Mouse (Mus musculus) T-helper 17 cell (primary cell): ENCODE results near the gene Mdh1b.

Experiments used
- in situ Hi-C, 2 experiments: fragments of 300-600 bp; cut with MboI, MseI; formaldehyde crosslinking; loops; 1 replicate in 1 of 2; 2 replicates in 1 of 2; pipeline ENCODE4 v1.15.1; 2025; ENCODE audit warnings: high pct_unique_total_duplicates in 2 of 2

Gene Mdh1b

GRCm38 (mm10) chr1:63730240-63730771 lies at the start of gene Mdh1b, which contains the start of gene Fastkd2:
TSS of gene Mdh1b (minus strand) at chr1:63730318.
TSS of gene Fastkd2 (plus strand) at chr1:63730614.
- in situ Hi-C loops, result no loop called here

GRCm38 (mm10) chr1:63776902-63777630 lies 46.9 kb upstream of the Mdh1b start:
- in situ Hi-C loops, result no loop called here

- in situ Hi-C loops, result no loop called here
Measured at GRCm38 (mm10) chr1:63776396-63776795, 46.3 kb upstream of the Mdh1b start.

GRCm38 (mm10) chr1:63770309-63770708 lies 40.2 kb upstream of the Mdh1b start:
- in situ Hi-C loops, result loop anchor here in 1 of 2 experiments (25.0 kb wide), 1 partner anchor 942 kb away; no protein-coding TSS in a partner anchor

- in situ Hi-C loops, result loop anchor here in 1 of 2 experiments (25.0 kb wide), 1 partner anchor 943 kb away; no protein-coding TSS in a partner anchor
Measured at GRCm38 (mm10) chr1:63769167-63769566, 39.0 kb upstream of the Mdh1b start, which contains the start of gene 4933402D24Rik. TSS of gene 4933402D24Rik (minus strand) at chr1:63769267.

- in situ Hi-C loops, result loop anchor here in 1 of 2 experiments (25.0 kb wide), 1 partner anchor 944 kb away; no protein-coding TSS in a partner anchor
Measured at GRCm38 (mm10) chr1:63768112-63768511, 38.0 kb upstream of the Mdh1b start.

- in situ Hi-C loops, result loop anchor here (5.0 to 25.0 kb wide), 2 partner anchors 683 to 948 kb away; no protein-coding TSS in a partner anchor
Measured at GRCm38 (mm10) chr1:63764395-63764794, 34.3 kb upstream of the Mdh1b start.

GRCm38 (mm10) chr1:63763881-63764386 lies 33.8 kb upstream of the Mdh1b start:
- in situ Hi-C loops, result loop anchor here (5.0 to 25.0 kb wide), 2 partner anchors 683 to 948 kb away; no protein-coding TSS in a partner anchor

GRCm38 (mm10) chr1:63763212-63763694 lies 33.1 kb upstream of the Mdh1b start:
- in situ Hi-C loops, result loop anchor here (5.0 to 25.0 kb wide), 2 partner anchors 684 to 949 kb away; no protein-coding TSS in a partner anchor

- in situ Hi-C loops, result loop anchor here in 1 of 2 experiments (10.0 to 25.0 kb wide), 2 partner anchors 389 to 956 kb away; no protein-coding TSS in a partner anchor
Measured at GRCm38 (mm10) chr1:63756005-63756404, 25.9 kb upstream of the Mdh1b start.

GRCm38 (mm10) chr1:63729796-63730195 lies 322 bp downstream of the Mdh1b start:
- in situ Hi-C loops, result no loop called here

GRCm38 (mm10) chr1:63720161-63720560 lies 10.0 kb downstream of the Mdh1b start:
- in situ Hi-C loops, result no loop called here

- in situ Hi-C loops, result no loop called here
Measured at GRCm38 (mm10) chr1:63708876-63709275, 21.2 kb downstream of the Mdh1b start.

GRCm38 (mm10) chr1:63705733-63706132 lies 24.4 kb downstream of the Mdh1b start:
- in situ Hi-C loops, result no loop called here

- in situ Hi-C loops, result no loop called here
Measured at GRCm38 (mm10) chr1:63696861-63697260, 33.3 kb downstream of the Mdh1b start.

GRCm38 (mm10) chr1:63686827-63687226 lies 43.3 kb downstream of the Mdh1b start, which contains the start of gene Dytn:
TSS of gene Dytn (minus strand) at chr1:63686927.
- in situ Hi-C loops, result no loop called here

GRCm38 (mm10) chr1:63675975-63676374 lies 54.1 kb downstream of the Mdh1b start:
- in situ Hi-C loops, result no loop called here

- in situ Hi-C loops, result loop anchor here (10.0 to 25.0 kb wide), 4 partner anchors 286 to 1343 kb away; no protein-coding TSS in a partner anchor
Measured at GRCm38 (mm10) chr1:63668852-63669160, 61.3 kb downstream of the Mdh1b start.

- in situ Hi-C loops, result loop anchor here (10.0 to 25.0 kb wide), 4 partner anchors 287 to 1344 kb away; no protein-coding TSS in a partner anchor
Measured at GRCm38 (mm10) chr1:63667949-63668851, 61.9 kb downstream of the Mdh1b start.

GRCm38 (mm10) chr1:63667201-63667948 lies 62.7 kb downstream of the Mdh1b start:
- in situ Hi-C loops, result loop anchor here (10.0 to 25.0 kb wide), 4 partner anchors 287 to 1345 kb away; no protein-coding TSS in a partner anchor
